Mouse (Mus musculus) neutrophil, adult 5-6 weeks (primary cell): Measurements from ENCODE around the gene Fuk. TPM values are rescaled to one million over a fixed set of nuclear protein-coding genes. Genes with fewer than 3 reads are reported as not detected.
"Not testable (repeated sequence)": the region's sequence is repeated elsewhere in the genome, so short reads cannot be mapped to it uniquely, and the experiment has no call there.

ENCODE experiments used
- ATAC-seq: fragments of 151-379, 151-347 bp; 2 replicates; pipeline ENCODE4 v1.8.0; 2017; ENCODE audit warnings: mild to moderate bottlenecking, moderate TSS enrichment; ENCODE audit not compliant: insufficient number of reproducible peaks, poor library complexity, low FRiP score, severe bottlenecking; ENCODE audit errors: extremely low read depth
- total RNA-seq: library from RNA; stranded (forward); fragments of 200-1000 nt; gene quantifications from 2 replicates; pipeline ENCODE4 v1.2.3, GENCODE M21; 2017

Fuk gene
- total RNA-seq, 1 experiment from 2014 or later: 9.8 TPM

DNA sequence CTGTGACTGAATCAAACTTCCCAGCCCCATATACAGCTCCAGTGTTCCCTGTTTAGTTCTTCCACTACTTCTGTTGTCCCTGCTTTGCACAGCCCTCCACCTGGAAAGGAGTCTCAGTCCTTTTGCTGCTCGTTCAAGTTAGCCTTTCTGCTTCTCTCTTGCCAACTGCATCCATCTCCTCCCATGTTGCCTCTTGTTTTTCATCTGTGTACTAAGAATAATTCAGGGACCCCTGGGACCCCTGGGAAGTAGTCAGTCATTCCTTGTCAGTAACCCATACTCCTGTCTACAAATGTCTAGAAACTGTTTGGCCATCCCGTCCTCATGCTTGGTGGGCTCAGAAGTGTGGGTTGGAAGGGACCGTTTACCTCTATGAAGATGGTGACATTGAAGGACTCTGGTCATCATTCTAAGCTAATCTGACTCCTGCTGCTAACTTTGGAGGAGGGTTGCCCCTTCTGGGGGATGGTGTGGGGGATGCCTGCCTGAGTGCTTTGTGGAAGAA, 18.5 kb upstream of the Fuk start:
- no peak for ATAC-seq

DNA sequence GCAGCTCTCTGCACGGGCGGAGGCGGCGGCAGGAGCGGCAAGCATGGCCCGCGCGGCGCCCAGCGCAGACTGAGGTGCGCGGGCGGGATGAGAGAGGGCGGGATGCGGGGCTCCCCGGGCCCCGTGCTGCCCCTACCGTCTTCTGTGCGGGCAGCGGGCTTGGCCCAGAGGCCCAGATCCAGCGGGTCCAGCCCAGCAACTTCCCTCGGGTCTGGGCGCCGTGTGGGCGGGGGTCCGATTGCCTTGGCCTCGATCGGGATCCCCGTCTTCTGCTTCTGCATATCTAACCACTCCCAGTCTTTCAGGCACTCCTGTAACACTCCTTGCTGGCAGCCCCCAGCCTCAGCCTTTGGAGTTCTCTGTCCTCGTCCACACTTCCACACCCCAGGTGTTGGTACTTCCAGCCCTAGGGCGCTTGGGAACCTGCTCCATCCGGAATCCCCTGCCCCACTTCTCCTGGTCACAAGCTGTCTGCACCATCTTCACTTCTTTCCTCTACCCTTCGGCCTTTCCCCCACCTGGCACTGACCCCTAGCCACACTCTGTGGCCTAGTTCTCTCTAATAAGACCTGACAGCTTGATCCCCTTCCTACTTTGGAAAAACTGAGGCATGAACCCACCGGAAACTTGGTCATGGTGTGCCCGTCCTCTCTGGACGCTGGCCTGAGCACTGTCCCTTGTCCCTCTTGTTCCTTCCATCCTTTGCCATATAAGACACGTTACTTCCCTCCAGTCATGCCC, 17.9 kb upstream of the Fuk start:
- no peak for ATAC-seq

DNA sequence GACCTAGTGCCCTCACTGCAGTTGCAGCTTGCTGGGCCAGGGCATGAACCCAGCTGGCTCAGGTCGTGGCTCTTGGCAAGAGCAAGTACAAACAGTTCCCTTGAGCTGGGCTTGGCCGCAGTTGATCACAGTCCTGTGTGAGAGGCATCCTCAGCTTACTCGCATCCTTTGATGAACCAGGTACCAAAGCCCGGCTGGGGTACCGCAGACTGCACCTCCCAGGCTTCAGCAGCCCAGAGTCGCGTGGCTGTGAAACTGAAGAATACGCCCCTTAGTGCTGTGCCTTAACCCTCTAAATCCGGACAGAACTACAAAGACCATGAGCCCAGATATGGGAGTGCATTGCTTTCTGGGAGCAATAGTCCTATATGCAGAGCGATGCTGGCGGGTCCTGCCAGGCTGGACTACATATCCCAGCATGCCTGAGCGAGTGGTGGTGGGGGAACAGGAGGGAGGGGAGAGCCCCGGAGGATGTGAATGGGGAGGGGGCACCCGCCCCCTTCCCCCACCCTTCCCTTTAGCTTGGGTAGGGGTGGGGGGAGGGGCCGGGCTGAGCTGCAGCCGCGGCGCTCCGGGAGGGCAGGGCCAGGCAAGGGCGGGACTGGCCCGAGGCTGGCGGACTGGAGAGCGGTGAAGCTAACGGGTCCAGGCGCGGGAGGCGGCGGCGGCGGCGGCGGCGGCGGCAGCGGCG, 17.2 kb upstream of the Fuk start, which contains the start of gene St3gal2:
Gene St3gal2 (plus strand): TSS at position 582 of the 691 bp plus-strand sequence.
- ATAC-seq: peak; percentile 88

DNA sequence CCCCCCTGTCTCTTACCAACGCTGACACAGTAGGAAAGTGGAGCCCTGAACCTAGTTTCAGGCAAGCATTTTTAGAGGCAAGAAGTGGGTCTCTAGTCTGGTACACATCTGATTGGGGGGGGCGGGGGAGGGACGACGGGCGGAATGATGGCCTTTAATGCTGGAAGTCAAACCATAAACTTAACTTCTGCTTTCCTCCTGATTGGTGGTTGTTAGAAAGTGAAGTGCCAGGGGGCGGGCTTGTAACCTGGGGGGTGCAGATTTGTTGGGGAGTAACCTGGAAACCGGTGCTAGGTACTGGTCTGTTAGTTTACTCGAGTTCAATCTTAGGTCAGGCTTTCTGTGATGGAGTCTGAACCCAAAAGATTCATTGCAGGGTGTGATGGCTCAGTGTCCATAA, 16.2 kb upstream of the Fuk start:
- ATAC-seq: no peak

DNA sequence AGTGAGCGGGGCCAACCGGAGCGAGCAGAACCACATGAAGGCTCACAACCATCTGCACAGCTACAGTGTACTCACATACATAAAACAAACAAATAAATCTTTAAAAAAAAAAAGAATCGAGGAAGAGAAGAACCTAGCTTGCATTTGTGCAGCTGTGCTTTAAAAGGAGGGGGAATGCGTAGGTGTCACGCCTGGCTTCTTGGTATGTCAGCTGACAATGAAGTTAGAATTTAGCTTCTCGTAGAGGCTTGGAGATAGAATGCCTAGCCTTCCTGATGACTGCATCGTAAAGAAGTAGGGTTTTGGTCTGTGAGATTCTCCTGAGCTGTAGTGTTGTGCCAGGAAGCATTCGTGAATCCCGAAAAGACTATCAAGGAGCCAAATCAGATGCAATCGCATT, 15.7 kb upstream of the Fuk start:
- no peak for ATAC-seq

DNA sequence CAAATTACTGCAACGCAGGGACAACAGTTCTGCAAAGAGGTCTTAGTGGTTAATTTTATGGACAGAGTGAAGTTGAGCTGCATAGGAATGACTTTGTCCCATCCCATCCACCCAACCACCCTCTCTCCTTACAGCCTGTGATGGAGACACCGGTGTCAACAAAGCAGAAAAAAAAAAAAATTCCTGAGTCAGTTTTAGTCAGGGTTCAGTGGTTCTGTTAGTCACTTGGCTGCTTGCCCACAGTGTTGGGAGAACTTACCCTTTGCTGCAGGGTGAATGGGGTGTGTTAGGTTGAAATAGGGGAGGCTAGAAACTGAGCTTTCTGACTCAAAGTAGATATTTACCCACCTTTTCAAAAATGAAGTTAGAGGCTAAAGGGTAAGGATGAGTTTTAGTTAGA, 15.1 kb upstream of the Fuk start:
- no peak for ATAC-seq

DNA sequence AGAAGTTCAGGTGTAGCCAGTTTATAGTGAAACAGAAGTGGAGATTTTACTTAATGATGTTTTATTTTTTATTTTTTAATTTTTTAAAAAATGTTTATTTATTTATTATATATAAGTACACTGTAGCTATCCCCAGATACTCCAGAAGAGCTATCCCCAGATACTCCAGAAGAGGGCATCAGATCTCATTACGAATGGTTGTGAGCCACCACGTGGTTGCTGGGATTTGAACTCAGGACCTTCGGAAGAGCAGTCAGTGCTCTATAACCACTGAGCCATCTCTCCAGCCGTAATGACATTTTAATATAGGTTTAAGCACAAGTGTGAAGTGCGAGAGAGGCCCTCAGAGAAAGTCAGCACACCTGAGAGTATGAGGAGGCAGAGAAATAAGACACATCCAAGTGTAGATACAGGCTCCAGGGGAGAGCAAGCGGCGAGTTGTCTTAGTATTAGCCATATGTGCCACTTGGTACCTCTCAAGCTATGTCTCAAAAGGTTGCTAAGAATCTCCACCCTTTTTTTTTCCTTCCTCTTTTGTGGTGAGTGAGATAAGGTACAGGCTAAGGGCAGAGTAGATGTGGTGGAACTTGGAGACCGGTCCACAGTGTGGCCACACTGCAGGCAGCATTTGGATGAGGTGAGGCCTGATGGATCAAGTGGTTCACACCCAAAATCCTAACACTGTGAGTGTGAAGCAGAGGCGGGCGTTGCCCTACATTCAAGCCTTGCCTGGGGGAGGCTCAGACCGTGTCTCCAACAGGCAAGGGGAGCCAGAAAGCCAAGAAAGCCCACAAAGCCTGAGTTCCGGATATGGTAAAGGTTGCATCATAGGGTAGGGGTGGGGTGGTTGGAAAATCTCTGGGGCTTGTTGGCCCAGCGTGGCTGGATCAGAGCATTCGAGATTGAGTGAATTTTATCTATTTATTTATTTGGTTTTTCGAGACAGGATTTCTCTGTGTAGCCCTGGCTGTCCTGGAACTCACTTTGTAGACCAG, 9.6 kb upstream of the Fuk start:
- peak; percentile 86 for ATAC-seq

DNA sequence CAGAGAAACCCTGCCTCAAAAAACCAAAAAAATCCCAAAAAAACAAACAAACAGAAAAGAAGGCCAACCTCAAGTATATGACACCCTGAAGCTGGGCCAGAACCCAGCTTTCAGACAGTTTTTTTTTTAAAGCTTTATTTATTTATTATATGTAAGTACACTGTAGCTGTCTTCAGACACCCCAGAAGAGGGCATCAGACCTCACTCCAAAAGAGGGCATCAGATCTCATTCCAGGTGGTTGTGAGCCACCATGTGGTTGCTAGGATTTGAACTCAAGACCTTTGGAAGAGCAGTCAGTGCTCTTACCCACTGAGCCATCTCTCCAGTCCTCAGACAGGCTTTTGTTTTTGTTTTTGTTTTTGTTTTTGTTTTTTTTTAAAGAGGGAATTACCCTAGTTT, 7.6 kb upstream of the Fuk start:
- ATAC-seq: not testable (repeated sequence)

DNA sequence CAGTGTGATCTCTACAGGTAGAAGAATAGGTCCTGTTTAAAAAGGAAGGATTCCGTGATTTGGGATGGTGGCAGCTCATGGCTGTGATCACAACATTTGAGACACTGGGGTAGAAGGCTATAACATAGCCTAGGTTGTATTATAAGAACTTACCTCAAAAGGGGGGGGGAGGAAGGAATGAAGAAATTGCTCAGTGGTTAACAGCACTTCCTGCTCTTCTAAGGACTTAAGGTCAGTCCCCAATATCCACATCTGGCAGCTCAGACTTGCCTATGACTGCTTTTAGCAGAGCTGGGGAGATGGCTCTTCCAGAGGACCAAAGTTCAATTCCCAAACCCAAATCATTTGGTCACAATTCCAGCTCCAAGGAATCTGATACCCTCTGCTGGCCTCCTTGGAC, 4.4 kb upstream of the Fuk start:
- ATAC-seq: no peak

DNA sequence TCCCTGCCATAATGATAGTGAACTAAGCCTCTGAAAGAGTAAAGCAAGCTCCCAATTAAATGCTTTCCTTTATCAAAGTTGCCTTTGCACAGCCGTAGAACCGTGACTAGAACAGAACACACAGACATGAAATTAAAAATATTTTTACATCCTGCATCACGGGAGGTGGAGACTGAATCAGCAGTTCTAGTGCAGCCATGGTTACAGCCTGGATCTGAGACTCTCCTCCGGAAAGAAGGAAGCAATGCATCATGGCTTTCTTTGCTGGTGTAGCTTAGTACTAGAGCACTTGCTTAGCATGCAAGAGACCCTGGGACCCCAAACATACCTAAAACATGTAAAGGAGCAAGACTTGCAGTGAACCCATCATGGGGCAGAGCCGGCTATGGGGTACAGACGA, 3.1 kb upstream of the Fuk start:
- ATAC-seq: no peak

DNA sequence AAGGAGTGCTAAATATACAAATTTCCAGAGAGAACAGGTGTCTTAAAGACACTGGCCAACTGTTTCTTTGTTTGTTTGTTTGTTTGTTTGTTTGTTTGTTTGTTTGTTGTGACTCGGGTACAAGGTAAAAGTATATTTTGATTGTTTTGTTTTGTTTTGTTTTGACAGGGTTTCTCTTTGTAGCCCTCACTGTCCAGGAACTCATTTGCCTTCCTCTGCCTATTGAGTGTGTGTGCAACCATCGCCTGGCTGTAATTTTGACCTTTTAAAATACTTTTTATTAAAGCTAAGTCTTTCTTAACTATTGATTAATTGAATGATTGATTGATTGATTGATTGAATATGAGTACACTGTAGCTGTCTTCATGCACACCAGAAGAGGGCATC, 284 bp upstream of the Fuk start:
- no peak for ATAC-seq

DNA sequence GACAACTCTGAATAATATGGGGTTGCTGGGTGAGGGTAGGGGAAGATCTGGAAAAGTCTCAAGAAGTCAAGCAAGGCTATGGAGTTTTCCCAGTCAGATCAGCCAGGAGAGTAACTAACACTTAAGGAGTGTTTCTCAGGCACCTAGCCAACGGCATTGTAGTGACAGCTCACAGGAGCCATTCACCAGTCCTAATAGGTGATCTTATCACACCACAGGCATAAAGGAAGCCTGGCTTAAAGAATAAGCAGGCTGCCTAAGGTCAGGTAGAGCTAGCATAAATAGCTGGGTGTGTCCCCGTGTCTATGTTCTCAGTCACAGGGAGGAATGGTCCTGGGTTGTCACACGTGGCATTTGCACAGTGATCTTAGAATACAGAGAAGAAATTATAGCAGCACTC, 1.2 kb downstream of the Fuk start:
- no peak for ATAC-seq

DNA sequence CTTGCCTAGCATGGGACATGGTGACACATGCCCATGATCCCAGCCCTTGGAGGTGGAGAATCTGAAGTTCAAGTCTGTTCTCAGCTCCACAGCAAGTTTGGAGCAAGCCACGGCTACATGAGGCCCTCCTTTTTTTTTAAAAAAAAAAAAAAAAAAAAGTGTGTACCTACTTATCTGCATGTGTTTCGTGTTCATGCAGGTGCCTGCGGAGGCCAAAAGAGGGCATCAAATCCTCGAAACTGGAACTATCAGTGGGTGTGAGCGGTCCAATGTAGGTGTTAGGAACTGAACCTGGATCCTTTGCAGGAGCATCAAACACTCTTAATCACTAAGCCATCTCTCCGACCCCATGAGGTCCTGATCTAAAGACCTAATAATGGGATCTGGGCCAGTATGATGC, 4.8 kb downstream of the Fuk start:
- no peak for ATAC-seq

DNA sequence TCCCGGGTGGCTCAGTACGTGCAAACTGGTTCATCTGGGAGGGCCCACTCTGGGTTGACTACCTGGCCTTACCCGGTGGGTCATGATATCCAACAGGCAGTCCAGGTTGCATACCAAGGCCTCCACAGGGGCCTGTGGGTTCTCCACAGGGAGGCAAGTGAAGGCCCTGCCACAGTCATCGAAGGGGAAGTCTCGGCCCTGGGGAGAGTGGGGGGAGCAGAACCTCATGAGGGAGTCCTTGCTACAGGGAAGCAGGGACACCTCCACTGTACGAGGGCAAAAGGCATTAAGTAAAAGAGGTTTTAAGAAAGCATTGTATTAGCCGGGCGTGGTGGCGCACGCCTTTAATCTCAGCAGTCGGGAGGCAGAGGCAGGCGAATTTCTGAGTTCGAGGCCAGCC, 6.5 kb downstream of the Fuk start:
- ATAC-seq: no peak

DNA sequence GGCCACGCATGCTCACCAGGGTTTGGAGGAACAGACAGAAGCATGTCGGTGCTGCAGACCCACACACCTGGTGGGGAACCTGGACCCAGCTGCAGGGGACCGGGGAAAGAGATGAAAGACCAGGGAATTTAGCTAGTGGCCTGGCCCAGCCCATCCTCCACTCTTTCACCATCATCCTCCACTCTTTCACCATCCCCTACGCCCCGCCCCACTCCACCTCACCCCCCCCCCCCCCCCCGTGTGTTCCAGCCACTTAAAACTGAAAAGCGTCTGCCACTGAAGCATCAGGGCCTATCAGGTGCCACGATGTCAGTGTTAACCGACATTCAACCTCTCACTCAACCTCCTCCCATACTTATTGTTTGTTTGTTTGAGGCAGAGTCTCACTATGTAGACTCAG, 7.0 kb downstream of the Fuk start:
- no peak for ATAC-seq

DNA sequence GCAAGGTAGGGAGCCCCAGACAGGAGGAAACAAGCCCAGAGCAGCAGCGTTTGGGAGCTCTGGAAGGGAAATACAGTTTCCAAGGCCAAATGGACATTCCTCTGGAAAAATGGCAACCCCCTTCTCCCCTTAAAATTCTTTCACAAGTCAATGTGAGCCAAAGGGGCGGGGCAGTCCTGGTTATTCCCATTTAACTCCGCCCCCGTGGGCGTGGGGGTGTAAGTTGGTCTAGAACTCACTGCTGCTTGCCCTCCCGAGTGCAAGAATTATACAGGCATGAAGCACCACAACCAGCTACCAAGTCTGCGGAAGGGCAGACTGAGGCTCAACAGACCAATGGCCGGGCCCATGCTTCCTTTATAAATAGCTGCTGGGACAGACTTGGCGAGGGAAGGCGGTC, 7.4 kb downstream of the Fuk start:
- no peak for ATAC-seq

DNA sequence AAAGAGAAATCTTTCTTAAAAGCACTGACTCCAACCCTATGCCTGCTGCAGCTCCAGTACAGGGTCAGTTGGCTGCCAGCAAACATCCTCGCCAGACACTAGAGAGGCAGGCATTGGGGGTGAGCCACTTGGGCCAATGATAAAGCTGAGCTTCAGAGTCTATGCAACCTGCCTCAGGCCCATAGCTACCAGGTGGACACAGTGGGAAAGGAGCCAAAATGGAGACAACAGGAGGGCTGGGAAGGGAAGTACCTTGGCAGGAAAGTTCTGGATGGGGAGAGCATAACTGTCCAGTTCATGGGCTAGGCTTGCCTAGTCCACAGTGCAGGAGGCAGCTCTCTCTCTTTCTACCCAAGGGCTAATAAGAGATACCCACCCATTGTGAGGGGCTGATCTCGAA, 9.4 kb downstream of the Fuk start:
- ATAC-seq: no peak

DNA sequence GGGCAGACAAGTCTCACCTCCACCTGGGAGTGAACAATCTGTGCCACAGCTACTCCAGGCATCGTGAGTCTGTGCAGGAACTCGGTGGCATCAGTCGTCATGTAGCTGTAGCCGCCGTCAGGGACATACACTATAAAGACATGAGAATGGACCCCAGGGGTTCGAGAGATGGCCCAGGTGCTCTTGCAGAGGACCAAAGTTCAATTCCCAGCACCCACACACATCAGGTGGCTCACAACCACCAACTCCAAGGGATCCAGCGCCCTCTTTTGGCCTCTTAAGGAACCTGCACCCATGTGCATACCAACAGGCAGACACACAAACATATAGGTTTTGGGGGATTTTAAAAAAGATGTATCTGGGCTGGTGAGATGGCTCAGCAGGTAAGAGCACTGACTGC, 10.2 kb downstream of the Fuk start:
- no peak for ATAC-seq

DNA sequence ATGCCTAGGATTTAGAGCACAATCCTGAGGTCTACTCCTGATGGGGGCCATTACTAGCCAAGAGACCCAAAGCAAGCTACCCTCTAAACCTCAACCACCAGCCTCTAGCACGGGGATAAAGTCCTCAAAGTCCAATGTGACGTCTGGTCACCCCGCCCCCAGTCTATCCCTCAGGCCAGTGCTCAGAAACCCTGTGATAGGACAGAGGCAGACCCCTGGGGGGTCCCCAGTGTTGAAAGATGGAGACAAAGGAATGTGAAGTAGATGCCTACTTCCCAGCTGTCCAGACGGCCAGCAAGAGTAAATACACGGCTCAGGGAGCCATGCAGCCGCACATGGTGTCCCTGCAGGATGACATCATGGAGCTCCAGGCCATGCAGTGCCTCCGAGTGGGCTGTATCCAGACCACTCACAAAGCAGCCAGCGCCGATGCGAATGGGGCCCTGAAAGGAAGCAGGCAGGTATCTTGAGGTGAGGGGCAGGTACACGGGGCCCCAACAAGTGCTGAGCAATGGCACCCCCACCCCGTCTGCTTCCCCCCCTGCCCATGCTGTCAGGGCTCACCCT, 12.3 kb downstream of the Fuk start:
- no peak for ATAC-seq
